Mouse (Mus musculus) myocyte (in vitro differentiated cells): ENCODE results near the gene Auts2. TPM values are rescaled to one million over a fixed set of nuclear protein-coding genes. Genes with fewer than 3 reads are reported as not detected.

Experiments used
- H3K27me3 ChIP-seq: one replicate; pipeline ENCODE4 v1.6.1; 2011; ENCODE audit not compliant: control insufficient read depth, insufficient read depth, insufficient read length
- H3K36me3 ChIP-seq: one replicate; pipeline ENCODE4 v1.6.1; 2011; ENCODE audit not compliant: control insufficient read depth, insufficient read depth
- H3K4me2 ChIP-seq: one replicate; pipeline ENCODE4 v1.6.1; 2011; ENCODE audit warnings: low read depth, control low read depth
- H3K4me3 ChIP-seq: one replicate; pipeline ENCODE4 v1.5.1; 2011; ENCODE audit warnings: mild to moderate bottlenecking, control low read depth, moderate library complexity
- H3K79me2 ChIP-seq: one replicate; pipeline ENCODE4 v1.6.1; 2011; ENCODE audit not compliant: control insufficient read depth, insufficient read depth
- H3ac ChIP-seq: one replicate; pipeline ENCODE4 v1.6.1; 2011; ENCODE audit not compliant: control insufficient read depth, insufficient read length
- CEBPB ChIP-seq: IDR thresholded peaks from 2 replicates; pipeline ENCODE4 v1.6.1; 2011; ENCODE audit warnings: mild to moderate bottlenecking, moderate library complexity; ENCODE audit not compliant: poor library complexity, insufficient read depth, severe bottlenecking
- E2F4 ChIP-seq: IDR thresholded peaks from one replicate; pipeline ENCODE4 v1.6.1; 2011; ENCODE audit warnings: mild to moderate bottlenecking, control low read depth, moderate library complexity; ENCODE audit not compliant: insufficient read depth
- MAX ChIP-seq: IDR thresholded peaks from one replicate; pipeline ENCODE4 v1.6.1; 2011; ENCODE audit warnings: low read depth, mild to moderate bottlenecking, control low read depth
- MYOD1 ChIP-seq, 3 experiments: IDR thresholded peaks; one replicate each; pipeline ENCODE4 v1.6.1; 2011; ENCODE audit warnings: control low read depth in 2 of 3, low read depth in 2 of 3, mild to moderate bottlenecking in 2 of 3, moderate library complexity in 1 of 3; ENCODE audit not compliant: insufficient read length in 2 of 3, control insufficient read depth in 1 of 3
- MYOG ChIP-seq, 3 experiments: IDR thresholded peaks; one replicate each; pipeline ENCODE4 v1.6.1; 2011; ENCODE audit warnings: control low read depth in 2 of 3, low read depth in 2 of 3, mild to moderate bottlenecking in 2 of 3; ENCODE audit not compliant: insufficient read length in 2 of 3, control insufficient read depth in 1 of 3, insufficient read depth in 1 of 3
- POLR2A ChIP-seq: IDR thresholded peaks from one replicate; pipeline ENCODE4 v1.6.1; 2011; ENCODE audit warnings: low read depth, mild to moderate bottlenecking, control low read depth, moderate library complexity; ENCODE audit not compliant: insufficient read length
- POLR2AphosphoS2 ChIP-seq: IDR thresholded peaks from one replicate; pipeline ENCODE4 v1.6.1; 2011; ENCODE audit warnings: low read depth, control low read depth; ENCODE audit not compliant: insufficient read length
- REST ChIP-seq: IDR thresholded peaks from one replicate; pipeline ENCODE4 v1.6.1; 2011; ENCODE audit warnings: mild to moderate bottlenecking, control low read depth, moderate library complexity; ENCODE audit not compliant: insufficient read depth, insufficient read length
- SRF ChIP-seq: IDR thresholded peaks from one replicate; pipeline ENCODE4 v1.6.1; 2011; ENCODE audit warnings: low read depth; ENCODE audit not compliant: control insufficient read depth, insufficient read length
- TCF12 ChIP-seq: IDR thresholded peaks from one replicate; pipeline ENCODE4 v1.6.1; 2011; ENCODE audit warnings: mild to moderate bottlenecking, control low read depth; ENCODE audit not compliant: poor library complexity, insufficient read depth, severe bottlenecking
- TCF3 ChIP-seq: IDR thresholded peaks from one replicate; pipeline ENCODE4 v1.6.1; 2011; ENCODE audit warnings: low read depth, control low read depth; ENCODE audit not compliant: insufficient read length
- USF1 ChIP-seq: IDR thresholded peaks from one replicate; pipeline ENCODE4 v1.6.1; 2011; ENCODE audit warnings: low read depth, mild to moderate bottlenecking, control low read depth, moderate library complexity
- polyA plus RNA-seq: library from polyadenylated mRNA; unstranded; fragments of >200 nt; fragmentation: generic; extraction: Trizol; gene quantifications from one replicate; pipeline ENCODE4 v1.2.1, GENCODE M21; 2012; ENCODE audit warnings: missing spikeins

The Auts2 gene
- polyA plus RNA-seq, 1 experiment, result 8.0 TPM

DNA sequence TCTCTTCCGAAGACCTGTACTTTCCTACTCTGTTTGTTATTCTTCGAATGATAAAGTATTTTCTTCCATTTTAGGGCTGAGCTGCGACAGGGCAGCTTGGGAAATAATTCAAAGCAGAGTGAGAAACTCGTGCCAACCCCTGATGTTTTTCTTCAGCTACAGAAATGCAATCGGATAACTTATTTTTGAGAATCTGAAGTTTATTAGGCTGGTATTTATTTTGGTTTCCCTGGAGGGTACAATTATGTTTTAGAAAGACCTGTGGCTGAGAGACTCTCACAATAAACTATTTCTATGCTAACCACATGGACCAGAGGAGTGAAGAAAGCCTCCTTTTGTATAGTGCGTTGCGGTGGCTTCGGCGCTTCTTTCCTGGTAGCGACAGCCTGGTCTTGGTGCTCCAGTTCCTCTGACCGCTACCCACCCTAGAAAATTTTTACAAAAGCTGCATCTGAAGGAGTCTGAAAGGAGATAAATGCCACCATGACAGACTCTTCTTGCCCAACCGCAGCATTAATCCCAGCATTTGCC is 550.4 kb downstream of the Auts2 start:
- Histone ChIP-seq H3K27me3 (no peaks in the 10 kb centered on the region), H3K36me3 (no peaks in the 10 kb centered on the region), H3K79me2 (no peaks in the 10 kb centered on the region), H3ac (no peak overlapping the region), H3K4me2 (peak overlapping the region; percentile 45), H3K4me3 (no peak overlapping the region)
- TF ChIP-seq POLR2A, result no peak
- no peak for TF ChIP-seq TCF12
- no peak for TF ChIP-seq REST
- no peak for TF ChIP-seq MYOD1 (IDR thresholded peaks at IDR 0.05; ENCODE audit: control insufficient read depth in 1 of 3, insufficient read length in 2 of 3, low read depth in 2 of 3)
- no peak for TF ChIP-seq E2F4
- no peak for TF ChIP-seq SRF
- TF ChIP-seq MAX, result no peak
- no peak for TF ChIP-seq TCF3
- TF ChIP-seq CEBPB, result no peak

DNA sequence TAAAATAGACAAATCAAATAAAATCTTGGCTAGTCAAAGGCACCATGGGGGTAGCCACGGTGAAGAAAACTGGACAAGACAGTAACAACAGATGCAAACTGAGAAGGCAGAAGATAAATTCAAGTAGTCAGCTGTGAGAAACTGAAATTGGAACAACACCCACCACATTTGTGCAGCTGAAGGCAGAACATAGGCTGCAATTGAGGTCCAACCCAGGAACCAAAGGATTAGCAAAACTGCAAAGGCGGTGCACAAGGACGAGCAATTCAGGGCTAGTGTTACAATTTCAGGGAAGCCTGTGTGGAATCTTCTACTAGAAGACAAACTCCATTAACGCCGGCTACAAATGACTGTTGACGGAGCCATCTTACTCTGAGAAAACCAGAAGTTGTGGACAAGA is 550.9 kb downstream of the Auts2 start:
- Histone ChIP-seq H3K4me3 (no peak overlapping the region), H3K4me2 (peak overlapping the region; percentile 45)
- TF ChIP-seq CEBPB (no peak), MAX (no peak), MYOG (IDR thresholded peaks at IDR 0.05; ENCODE audit: control insufficient read depth in 1 of 3, insufficient read depth in 1 of 3, insufficient read length in 2 of 3, low read depth in 2 of 3) (peak in 1 of 3 experiments; percentile 29), TCF3 (no peak), USF1 (no peak), E2F4 (no peak), POLR2A (no peak), REST (no peak), TCF12 (peak; percentile 25), POLR2AphosphoS2 (no peak), MYOD1 (IDR thresholded peaks at IDR 0.05; ENCODE audit: control insufficient read depth in 1 of 3, insufficient read length in 2 of 3, low read depth in 2 of 3) (peak in 1 of 3 experiments; percentile 51), SRF (no peak)

GRCm38 (mm10) chr5:131990532-131990931 is 552.6 kb downstream of the Auts2 start:
- Histone ChIP-seq H3K36me3 (no peaks in the 10 kb centered on the region), H3K79me2 (no peaks in the 10 kb centered on the region), H3K4me3 (no peak overlapping the region), H3ac (no peak overlapping the region), H3K27me3 (no peaks in the 10 kb centered on the region), H3K4me2 (no peak overlapping the region)
- no peak for TF ChIP-seq TCF3
- TF ChIP-seq REST, result no peak
- TF ChIP-seq POLR2AphosphoS2, result no peak
- no peak for TF ChIP-seq TCF12
- no peak for TF ChIP-seq CEBPB
- no peak for TF ChIP-seq E2F4
- TF ChIP-seq MAX, result no peak
- TF ChIP-seq POLR2A, result no peak
- TF ChIP-seq USF1, result no peak
- no peak for TF ChIP-seq MYOD1 (IDR thresholded peaks at IDR 0.05; ENCODE audit: control insufficient read depth in 1 of 3, insufficient read length in 2 of 3, low read depth in 2 of 3)
- no peak for TF ChIP-seq SRF
- no peak for TF ChIP-seq MYOG (IDR thresholded peaks at IDR 0.05; ENCODE audit: control insufficient read depth in 1 of 3, insufficient read depth in 1 of 3, insufficient read length in 2 of 3, low read depth in 2 of 3)

More for the DNA sequence above, 550.9 kb downstream of the Auts2 start:
- Histone ChIP-seq H3K36me3 (no peaks in the 10 kb centered on the region), H3ac (no peak overlapping the region), H3K27me3 (no peaks in the 10 kb centered on the region), H3K79me2 (no peaks in the 10 kb centered on the region)

- Histone ChIP-seq H3K36me3 (no peaks in the 10 kb centered on the region), H3K27me3 (no peaks in the 10 kb centered on the region), H3ac (no peak overlapping the region), H3K79me2 (no peaks in the 10 kb centered on the region), H3K4me3 (no peak overlapping the region), H3K4me2 (no peak overlapping the region)
- TF ChIP-seq MYOG (IDR thresholded peaks at IDR 0.05; ENCODE audit: control insufficient read depth in 1 of 3, insufficient read depth in 1 of 3, insufficient read length in 2 of 3, low read depth in 2 of 3) (no peak), USF1 (no peak), POLR2A (no peak), TCF3 (no peak), SRF (no peak), E2F4 (no peak), CEBPB (no peak), TCF12 (no peak), POLR2AphosphoS2 (no peak), REST (no peak), MYOD1 (IDR thresholded peaks at IDR 0.05; ENCODE audit: control insufficient read depth in 1 of 3, insufficient read length in 2 of 3, low read depth in 2 of 3) (no peak), MAX (no peak)
Observed at GRCm38 (mm10) chr5:131981451-131981850, 561.7 kb downstream of the Auts2 start.
